Mouse (Mus musculus) frontal cortex, adult 2 months (tissue): ENCODE data around the gene Adat1. TPM values are rescaled to one million over a fixed set of nuclear protein-coding genes. Genes with fewer than 3 reads are reported as not detected.

ENCODE experiments used
- DNase-seq, 2 experiments: peaks; one replicate each; pipeline ENCODE4 v3.0.0; 2022; ENCODE audit warnings: low spot score in 1 of 2; ENCODE audit errors: extremely low spot score in 1 of 2
- polyA plus RNA-seq: library from polyadenylated mRNA; depleted of rRNA; stranded (reverse); fragments of >200 nt; gene quantifications from 2 replicates; pipeline ENCODE4 v1.2.3, GENCODE M21; 2012; rRNA removed

Adat1 gene
- 7.8 and 8.0 TPM in 2 replicates for polyA plus RNA-seq

GRCm38 (mm10) chr8:111992013-111992702, at the start of gene Adat1:
Adat1 (minus strand) TSS chr8:111992302.
- DNase-seq, result peak; percentile 77 to 91

- DNase-seq, result no peak
Observed at GRCm38 (mm10) chr8:112037521-112037920, 45.4 kb upstream of the Adat1 start.

- peak in 1 of 2 experiments; percentile 44 for DNase-seq
Observed at GRCm38 (mm10) chr8:112034603-112035002, 42.5 kb upstream of the Adat1 start.

- DNase-seq, result no peak
Observed at GRCm38 (mm10) chr8:112033071-112033470, 41.0 kb upstream of the Adat1 start.

- DNase-seq, result no peak
Observed at GRCm38 (mm10) chr8:112030663-112031062, 38.6 kb upstream of the Adat1 start.

- no peak for DNase-seq
Observed at GRCm38 (mm10) chr8:112029455-112029854, 37.4 kb upstream of the Adat1 start.

- no peak for DNase-seq
Observed at GRCm38 (mm10) chr8:112014936-112015335, 22.8 kb upstream of the Adat1 start, which contains the start of gene Gm6793. Gm6793 (minus strand) TSS chr8:112015036.

DNA sequence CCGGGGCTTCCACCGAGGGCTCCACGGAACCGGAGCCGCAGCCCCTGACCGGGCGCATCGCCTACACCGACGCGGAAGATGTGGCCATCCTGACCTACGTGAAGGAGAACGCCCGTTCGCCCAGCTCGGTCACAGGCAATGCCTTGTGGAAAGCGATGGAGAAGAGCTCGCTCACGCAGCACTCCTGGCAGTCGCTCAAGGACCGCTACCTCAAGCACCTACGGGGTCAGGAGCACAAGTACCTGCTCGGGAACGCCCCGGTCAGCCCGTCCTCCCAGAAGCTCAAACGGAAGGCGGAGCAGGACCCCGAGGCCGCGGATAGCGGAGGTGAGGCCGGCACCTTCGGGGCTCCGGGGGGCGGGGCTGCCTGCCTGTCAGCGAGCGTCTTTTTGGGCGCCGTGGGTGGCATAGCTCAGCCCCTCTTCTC, 19.7 kb upstream of the Adat1 start:
- DNase-seq, result peak in 1 of 2 experiments; percentile 46

GRCm38 (mm10) chr8:112010997-112011815, 19.1 kb upstream of the Adat1 start, which contains the start of the genes Kars and Terf2ip:
Kars (minus strand) TSS chr8:112011323.
Terf2ip (plus strand) TSS chr8:112011398.
- DNase-seq, result peak; percentile 81 to 93

DNA sequence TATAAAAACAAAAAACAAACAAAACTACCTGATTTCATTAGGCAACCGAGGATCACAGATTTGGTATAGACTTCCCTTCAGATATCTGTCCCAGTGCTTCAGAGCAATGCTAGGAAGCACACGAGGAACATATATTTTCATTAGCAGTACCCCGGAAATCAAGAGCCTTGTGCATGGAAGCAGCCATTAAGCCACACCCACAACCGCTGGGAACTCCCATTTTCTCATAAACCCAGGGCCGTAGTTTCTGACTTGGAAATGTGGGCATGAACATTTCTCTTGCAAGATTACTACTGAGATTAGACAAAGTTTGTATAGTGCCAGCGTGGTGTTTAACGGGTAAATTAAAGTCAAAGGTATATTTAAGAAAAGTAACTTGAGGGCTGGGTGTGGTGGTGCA, 17.5 kb upstream of the Adat1 start:
- no peak for DNase-seq

- DNase-seq, result no peak
Observed at GRCm38 (mm10) chr8:112007669-112008068, 15.6 kb upstream of the Adat1 start.

DNA sequence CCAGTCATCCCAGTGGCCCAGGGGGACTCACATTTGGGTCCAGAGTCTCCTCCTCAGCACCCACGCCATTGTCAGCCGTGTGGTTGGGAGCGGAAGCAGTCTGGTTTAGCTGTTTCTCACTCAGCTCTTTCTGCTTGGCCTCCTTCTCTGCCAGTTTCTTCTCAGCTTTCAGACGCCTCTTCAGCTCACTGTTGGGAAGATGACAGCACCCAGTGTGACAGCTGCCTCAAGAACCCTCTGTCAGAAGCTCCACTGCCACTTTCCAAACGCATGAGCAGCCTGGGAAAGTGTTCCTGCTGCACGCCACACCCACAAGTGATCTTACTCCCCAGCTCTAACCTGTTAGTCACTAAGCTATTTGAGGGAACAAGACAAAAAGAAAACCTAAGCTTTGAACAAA, 13.5 kb upstream of the Adat1 start:
- peak; percentile 54 to 68 for DNase-seq

DNA sequence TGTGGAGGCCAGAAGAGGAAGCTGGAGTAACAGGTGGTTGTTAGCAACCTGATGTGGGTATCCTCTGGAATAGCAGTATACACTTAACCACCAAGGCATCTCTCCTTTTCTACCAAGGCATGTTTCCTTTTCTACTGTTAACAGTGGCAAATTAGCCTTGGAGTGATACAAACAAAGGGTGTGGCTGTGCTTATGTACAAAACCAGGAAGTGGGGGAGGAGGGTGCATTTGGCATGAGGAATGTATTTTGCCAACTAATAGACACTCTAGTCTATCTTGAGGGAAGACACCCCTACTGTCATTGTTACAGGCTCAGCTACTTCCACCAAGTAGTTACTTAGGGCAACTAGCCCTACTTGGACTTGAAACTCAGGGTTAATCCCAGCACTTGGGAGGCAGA, 12.7 kb upstream of the Adat1 start:
- no peak for DNase-seq

- no peak for DNase-seq
Observed at GRCm38 (mm10) chr8:111992703-111993039, 569 bp upstream of the Adat1 start.

- DNase-seq, result peak in 1 of 2 experiments; percentile 26
Observed at GRCm38 (mm10) chr8:111991278-111991677, 824 bp downstream of the Adat1 start.

GRCm38 (mm10) chr8:111989911-111990310, 2.2 kb downstream of the Adat1 start:
- peak in 1 of 2 experiments; percentile 88 for DNase-seq

- peak; percentile 23 to 66 for DNase-seq
Observed at GRCm38 (mm10) chr8:111984511-111984910, 7.6 kb downstream of the Adat1 start.

GRCm38 (mm10) chr8:111982116-111982515, 10.0 kb downstream of the Adat1 start:
- no peak for DNase-seq

- DNase-seq, result no peak
Observed at GRCm38 (mm10) chr8:111978147-111978546, 14.0 kb downstream of the Adat1 start.

DNA sequence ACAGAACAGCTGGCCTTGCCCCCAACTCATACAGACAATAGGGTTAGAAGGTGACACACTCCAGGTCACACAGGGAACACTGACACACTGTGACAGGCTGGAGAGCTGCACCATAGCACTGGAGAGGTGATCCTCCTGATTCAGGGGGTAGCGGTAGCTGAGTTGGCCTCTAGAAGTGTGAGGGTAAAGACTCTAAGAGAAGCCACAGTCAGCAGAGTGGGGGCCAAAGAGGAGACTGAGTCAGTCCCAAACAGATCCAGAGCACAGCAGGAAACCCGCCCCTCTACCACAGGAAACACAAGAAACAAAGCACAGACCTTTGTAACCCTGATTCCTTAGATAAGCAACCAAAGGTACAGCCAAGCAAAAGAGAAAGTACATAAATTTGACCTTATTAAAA, 15.8 kb downstream of the Adat1 start:
- no peak for DNase-seq

DNA sequence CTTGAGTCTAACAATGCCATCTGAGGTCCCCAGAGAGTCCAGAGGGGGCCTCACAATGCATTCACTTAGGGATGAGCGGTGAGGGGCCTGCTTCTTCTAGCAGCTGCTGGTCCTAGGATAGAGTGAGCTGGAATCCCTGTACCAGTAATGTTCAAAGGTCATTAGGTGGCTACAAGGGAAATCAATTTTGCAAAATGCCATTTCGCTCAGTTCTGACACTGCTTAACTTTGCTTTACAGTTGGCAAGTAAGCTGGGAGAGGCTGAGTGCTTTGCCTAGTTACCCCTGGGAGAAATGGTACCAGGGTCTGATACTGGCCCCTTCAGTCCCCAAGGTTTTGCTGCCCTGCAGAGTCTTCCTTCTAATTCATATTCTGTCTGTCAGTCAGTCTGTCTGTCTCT, 16.4 kb downstream of the Adat1 start:
- DNase-seq, result no peak

GRCm38 (mm10) chr8:111974138-111974537, 18.0 kb downstream of the Adat1 start:
- DNase-seq, result no peak
